Mouse (Mus musculus): ENCODE measurements around the gene Slc22a5. TPM values are rescaled to one million over a fixed set of nuclear protein-coding genes. Genes with fewer than 3 reads are reported as not detected.

Slc22a5 gene
- polyA plus RNA-seq, 1 experiment from 2014 or later, result 4.4 TPM

DNA sequence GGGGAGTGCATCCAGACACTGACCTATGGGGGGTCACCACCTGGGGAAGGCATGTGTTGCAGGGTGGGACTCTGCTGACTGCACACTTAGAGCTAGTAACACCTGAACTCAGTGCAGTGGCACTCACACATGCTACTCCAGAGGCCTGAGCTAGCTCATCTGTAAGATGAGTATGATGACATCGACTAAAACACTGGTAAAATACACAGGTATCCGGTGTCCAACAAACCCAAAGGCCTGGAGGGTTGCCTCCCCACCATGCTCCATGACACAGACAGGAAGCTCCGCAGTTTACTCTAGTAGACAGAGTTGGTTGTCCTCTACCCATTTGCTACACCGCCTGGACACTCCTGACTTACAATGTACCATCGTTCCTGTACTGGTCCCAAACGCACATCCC lies 71.9 kb downstream of the Slc22a5 start:
- H3K4me2 ChIP-seq, result no peak overlapping the region
- H3K27ac ChIP-seq (ENCODE audit: low read depth, low read length), result no peak overlapping the region
- DNase-seq (ENCODE audit: low spot score) (no peak), ATAC-seq (replicated peaks; ENCODE audit: low FRiP score) (no peak)
- no peaks in the 10 kb centered on the region for H3K4me1 ChIP-seq (replicated peaks; ENCODE audit: control insufficient read depth, insufficient read depth, low read length)
- no peaks in the 10 kb centered on the region for H3K27me3 ChIP-seq (replicated peaks; ENCODE audit: control insufficient read depth, insufficient read depth, low read length)
- no peak overlapping the region for H3K9ac ChIP-seq (ENCODE audit: low read depth, low read length)
- H3K36me3 ChIP-seq (ENCODE audit: control insufficient read depth, insufficient read depth, low read length), result no peaks in the 10 kb centered on the region
- 89% methylated on average over 6 of the region's 6 CpGs for WGBS
- H3K9me3 ChIP-seq (ENCODE audit: control insufficient read depth, low read length), result no peaks in the 10 kb centered on the region
- H3K4me3 ChIP-seq (ENCODE audit: low read depth, low read length), result no peak overlapping the region

DNA sequence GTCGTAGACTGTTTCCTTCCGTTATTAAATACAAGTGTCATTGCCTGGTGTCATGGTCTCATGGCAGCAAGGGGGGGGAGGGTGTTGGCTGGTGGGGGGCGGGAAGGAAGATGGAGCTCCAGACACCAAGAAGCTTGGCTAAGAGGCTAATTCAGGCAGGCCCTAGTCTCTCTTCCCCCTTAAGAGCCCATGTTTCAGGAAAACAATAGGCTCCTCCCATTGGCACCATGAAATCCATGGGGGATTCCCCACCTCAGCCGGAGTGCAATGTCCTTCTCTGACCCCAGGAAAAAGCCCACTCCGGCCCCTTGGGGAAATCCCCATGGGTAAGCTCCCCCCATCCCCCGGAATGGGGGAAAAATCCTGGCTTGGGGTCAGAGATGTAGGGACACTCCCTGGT lies 72.7 kb downstream of the Slc22a5 start:
- ATAC-seq (replicated peaks; ENCODE audit: low FRiP score), result no peak
- Histone ChIP-seq H3K27me3 (replicated peaks; ENCODE audit: control insufficient read depth, insufficient read depth, low read length) (no peaks in the 10 kb centered on the region), H3K9ac (ENCODE audit: low read depth, low read length) (no peak overlapping the region), H3K4me2 (no peak overlapping the region), H3K4me3 (ENCODE audit: low read depth, low read length) (no peak overlapping the region), H3K9me3 (ENCODE audit: control insufficient read depth, low read length) (no peaks in the 10 kb centered on the region), H3K27ac (ENCODE audit: low read depth, low read length) (no peak overlapping the region), H3K36me3 (ENCODE audit: control insufficient read depth, insufficient read depth, low read length) (no peaks in the 10 kb centered on the region), H3K4me1 (replicated peaks; ENCODE audit: control insufficient read depth, insufficient read depth, low read length) (no peaks in the 10 kb centered on the region)
- DNase-seq (ENCODE audit: low spot score), result no peak
- WGBS, result 64% methylated on average over 6 of the region's 6 CpGs

DNA sequence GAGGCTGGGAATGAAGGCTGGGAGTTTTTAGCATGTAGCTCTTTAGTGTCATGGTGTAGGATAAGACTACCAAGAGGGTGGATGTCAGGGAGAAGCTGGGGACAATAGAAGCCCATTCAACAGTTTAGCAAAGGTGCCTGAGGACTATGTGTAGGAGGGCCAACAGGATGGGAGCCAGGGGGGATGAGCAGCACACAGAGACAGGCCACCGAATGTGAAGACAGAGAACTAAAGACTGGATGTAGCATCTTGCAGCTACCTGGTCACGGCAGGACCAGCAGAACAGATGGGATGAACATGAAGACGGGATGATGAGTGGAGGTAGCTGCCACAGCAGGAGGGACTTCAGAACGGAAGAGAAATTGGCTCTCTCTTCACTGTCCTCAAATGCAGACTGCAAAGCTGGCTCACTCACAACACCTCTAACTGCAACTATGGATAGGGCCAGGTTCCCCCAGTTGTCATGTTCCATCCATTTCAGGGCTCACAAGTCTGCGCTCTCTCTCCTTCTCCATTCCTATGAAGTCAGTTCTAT lies 74.6 kb downstream of the Slc22a5 start:
- ATAC-seq (replicated peaks; ENCODE audit: low FRiP score), result no peak
- WGBS, result 76% methylated on average over 5 of the region's 5 CpGs
- no peak overlapping the region for H3K4me2 ChIP-seq

DNA sequence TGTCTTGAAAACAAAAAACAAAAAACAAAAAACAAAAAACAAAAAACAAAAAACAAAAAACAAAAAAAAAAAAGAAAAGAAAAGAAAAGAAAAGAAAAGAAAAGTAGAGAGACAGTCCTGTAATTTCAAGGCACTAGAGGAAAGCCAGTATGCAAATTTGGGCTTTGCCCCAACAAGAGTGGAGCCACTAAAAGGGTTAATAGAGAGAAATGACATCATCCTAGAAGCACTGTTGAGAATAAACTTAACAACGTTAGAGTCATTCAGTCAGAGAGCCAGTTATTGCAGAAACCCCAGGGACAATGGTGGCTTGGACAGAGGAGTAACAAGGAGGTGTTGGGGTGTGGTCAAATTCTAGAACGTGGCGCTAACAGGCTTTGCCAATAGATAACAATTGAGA lies 76.7 kb downstream of the Slc22a5 start:
- Histone ChIP-seq H3K9ac (ENCODE audit: low read depth, low read length) (no peak overlapping the region), H3K27ac (ENCODE audit: low read depth, low read length) (no peak overlapping the region), H3K27me3 (replicated peaks; ENCODE audit: control insufficient read depth, insufficient read depth, low read length) (no peaks in the 10 kb centered on the region), H3K9me3 (ENCODE audit: control insufficient read depth, low read length) (no peaks in the 10 kb centered on the region), H3K4me1 (replicated peaks; ENCODE audit: control insufficient read depth, insufficient read depth, low read length) (no peaks in the 10 kb centered on the region), H3K36me3 (ENCODE audit: control insufficient read depth, insufficient read depth, low read length) (no peaks in the 10 kb centered on the region), H3K4me2 (no peak overlapping the region), H3K4me3 (ENCODE audit: low read depth, low read length) (no peak overlapping the region)
- DNase-seq (ENCODE audit: low spot score) (no peak), ATAC-seq (replicated peaks; ENCODE audit: low FRiP score) (no peak)
- 61% methylated on average over 3 of the region's 3 CpGs for WGBS

More for the DNA sequence above, 74.6 kb downstream of the Slc22a5 start:
- Histone ChIP-seq H3K27me3 (replicated peaks; ENCODE audit: control insufficient read depth, insufficient read depth, low read length) (no peaks in the 10 kb centered on the region), H3K9me3 (ENCODE audit: control insufficient read depth, low read length) (no peaks in the 10 kb centered on the region), H3K4me3 (ENCODE audit: low read depth, low read length) (no peak overlapping the region), H3K9ac (ENCODE audit: low read depth, low read length) (no peak overlapping the region), H3K27ac (ENCODE audit: low read depth, low read length) (no peak overlapping the region), H3K36me3 (ENCODE audit: control insufficient read depth, insufficient read depth, low read length) (no peaks in the 10 kb centered on the region), H3K4me1 (replicated peaks; ENCODE audit: control insufficient read depth, insufficient read depth, low read length) (no peaks in the 10 kb centered on the region)
- DNase-seq (ENCODE audit: low spot score), result no peak

Other genes starting within 250 kb of the Slc22a5 start
- 36.4 and 37.5 TPM in 2 replicates for gene Rad50, start 184.3 kb downstream of the Slc22a5 start, polyA plus RNA-seq (2014; fragmentation: Nextera tagmentation; extraction: Ambion mirVana)
- gene Il5, start 170.9 kb downstream of the Slc22a5 start, polyA plus RNA-seq (2014; fragmentation: Nextera tagmentation; extraction: Ambion mirVana), result not detected in 2 replicates
- 8.4 and 8.7 TPM in 2 replicates for gene Irf1, start 121.6 kb downstream of the Slc22a5 start, polyA plus RNA-seq (2014; fragmentation: Nextera tagmentation; extraction: Ambion mirVana)
- not detected in 2 replicates for gene Gm17334, start 118.5 kb downstream of the Slc22a5 start, polyA plus RNA-seq (2014; fragmentation: Nextera tagmentation; extraction: Ambion mirVana)
- gene Gm12216, start 32.4 kb downstream of the Slc22a5 start, polyA plus RNA-seq (2014; fragmentation: Nextera tagmentation; extraction: Ambion mirVana), result 0.51 TPM in 1 of 2 replicates, not detected in the other
- gene Slc22a21, start 88.7 kb upstream of the Slc22a5 start, polyA plus RNA-seq (2014; fragmentation: Nextera tagmentation; extraction: Ambion mirVana), result 1.3 and 2.1 TPM in 2 replicates
- gene Slc22a4, start 136.4 kb upstream of the Slc22a5 start, polyA plus RNA-seq (2014; fragmentation: Nextera tagmentation; extraction: Ambion mirVana), result 20.6 and 21.5 TPM in 2 replicates
- gene Pdlim4, start 177.4 kb upstream of the Slc22a5 start, polyA plus RNA-seq (2014; fragmentation: Nextera tagmentation; extraction: Ambion mirVana), result 13.1 and 13.2 TPM in 2 replicates
- gene P4ha2, start 208.4 kb upstream of the Slc22a5 start, polyA plus RNA-seq (2014; fragmentation: Nextera tagmentation; extraction: Ambion mirVana), result 24.3 and 25.7 TPM in 2 replicates

All from liver, embryonic 11.5 days (tissue).